Mouse (Mus musculus) MEL (cell line): ENCODE results near the gene Ctcf.

ENCODE experiments used
- CHD2 ChIP-seq: IDR thresholded peaks from 2 replicates; pipeline ENCODE4 v1.6.1; 2011; ENCODE audit warnings: low read length, improper control_type of control experiment
- EP300 ChIP-seq, 2 experiments: IDR thresholded peaks; 2 replicates each; pipeline ENCODE4 v1.6.1; 2011; ENCODE audit warnings: improper control_type of control experiment in 2 of 2, low read length in 2 of 2, low read depth in 1 of 2, mild to moderate bottlenecking in 1 of 2
- MEF2A ChIP-seq: IDR thresholded peaks from 2 replicates; pipeline ENCODE4 v1.6.1; 2014; ENCODE audit warnings: low read depth, mild to moderate bottlenecking, inconsistent platforms, low read length, improper control_type of control experiment; ENCODE audit not compliant: poor library complexity, insufficient replicate concordance, severe bottlenecking; ENCODE audit errors: extremely low read depth
- POLR2A ChIP-seq, 2 experiments: IDR thresholded peaks; 2 replicates each; pipeline ENCODE4 v1.6.1; 2011 to 2012; ENCODE audit warnings: low read length in 2 of 2, mild to moderate bottlenecking in 2 of 2, control low read depth in 1 of 2, improper control_type of control experiment in 1 of 2, low read depth in 1 of 2, moderate library complexity in 1 of 2; ENCODE audit not compliant: control insufficient read depth in 1 of 2, insufficient read depth in 1 of 2, poor library complexity in 1 of 2
- RAD21 ChIP-seq: IDR thresholded peaks from 2 replicates; pipeline ENCODE4 v1.6.1; 2011; ENCODE audit warnings: mild to moderate bottlenecking, low read depth, low read length, improper control_type of control experiment
- ZC3H11A ChIP-seq: IDR thresholded peaks from 2 replicates; pipeline ENCODE4 v1.6.1; 2012; ENCODE audit warnings: low read depth, mild to moderate bottlenecking, inconsistent platforms, low read length, improper control_type of control experiment

DNA sequence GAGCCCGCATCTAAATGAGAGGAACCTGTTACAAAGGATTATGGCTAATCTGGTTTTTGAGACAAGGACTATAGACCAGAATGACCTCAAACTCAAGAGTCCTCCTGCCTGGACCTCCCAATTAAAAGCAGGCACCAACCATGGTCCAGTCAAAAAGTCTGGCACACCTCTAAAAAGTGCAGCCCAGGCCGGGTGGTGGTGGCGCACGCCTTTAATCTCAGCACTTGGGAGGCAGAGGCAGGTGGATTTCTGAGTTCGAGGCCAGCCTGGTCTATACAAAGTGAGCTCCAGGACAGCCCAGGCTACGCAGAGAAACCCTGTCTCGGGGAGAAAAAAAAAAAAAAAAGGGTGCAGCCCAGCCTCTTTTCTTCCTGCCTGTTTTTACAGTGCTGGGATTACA, 49.0 kb downstream of the Ctcf start:
- no peak for TF ChIP-seq EP300 (IDR thresholded peaks at IDR 0.05; ENCODE audit: low read depth in 1 of 2, low read length in 2 of 2)
- no peak for TF ChIP-seq CHD2
- TF ChIP-seq MEF2A = no peak
- no peak for TF ChIP-seq POLR2A (IDR thresholded peaks at IDR 0.05; ENCODE audit: control insufficient read depth in 1 of 2, insufficient read depth in 1 of 2, low read depth in 1 of 2, low read length in 2 of 2, poor library complexity in 1 of 2)
- no peak for TF ChIP-seq RAD21
- TF ChIP-seq ZC3H11A = no peak
